Mouse (Mus musculus): ENCODE measurements at regions not wholly inside any gene's neighbourhood (a gene's known extent, or its start where the extent isn't known, plus 50 kb on each side); places are given as distances from the start of the nearest gene placed in this dataset.

- H3K27me3 ChIP-seq, result no peaks in the 10 kb centered on the region
- H3K36me3 ChIP-seq, result no peaks in the 10 kb centered on the region
- no peak overlapping the region for H3K4me3 ChIP-seq (replicated peaks)
- no peak overlapping the region for H3K4me2 ChIP-seq
- H3K9me3 ChIP-seq, result no peaks in the 10 kb centered on the region
- WGBS, result 81% methylated on average over 4 of the region's 4 CpGs
- no peak overlapping the region for H3K9ac ChIP-seq (replicated peaks)
- peaks cover 12% of the 10 kb centered on the region for H3K4me1 ChIP-seq (replicated peaks)
- no peak overlapping the region for H3K27ac ChIP-seq
- ATAC-seq (ENCODE audit: insufficient number of reproducible peaks, insufficient read depth, low FRiP score, low TSS enrichment, low read depth), result no peak
These were observed 229.5 kb upstream of the Serp2 start for GRCm38 (mm10) chr14:76786214-76786613.

- H3K27me3 ChIP-seq, result no peaks in the 10 kb centered on the region
- no peak overlapping the region for H3K4me2 ChIP-seq
- no peaks in the 10 kb centered on the region for H3K36me3 ChIP-seq
- H3K9ac ChIP-seq (replicated peaks), result no peak overlapping the region
- H3K4me1 ChIP-seq (replicated peaks), result peaks cover 18% of the 10 kb centered on the region
- no peaks in the 10 kb centered on the region for H3K9me3 ChIP-seq
- no peak for ATAC-seq (ENCODE audit: insufficient number of reproducible peaks, insufficient read depth, low FRiP score, low TSS enrichment, low read depth)
- WGBS, result 80% methylated on average over 3 of the region's 3 CpGs
- no peak overlapping the region for H3K4me3 ChIP-seq (replicated peaks)
- no peak overlapping the region for H3K27ac ChIP-seq
These were observed 224.8 kb upstream of the Serp2 start for GRCm38 (mm10) chr14:76781524-76781880.

GRCm38 (mm10) chr14:76780572-76781523 lies 224.2 kb upstream of the Serp2 start:
- no peaks in the 10 kb centered on the region for H3K27me3 ChIP-seq
- no peak for ATAC-seq (ENCODE audit: insufficient number of reproducible peaks, insufficient read depth, low FRiP score, low TSS enrichment, low read depth)
- no peak overlapping the region for H3K9ac ChIP-seq (replicated peaks)
- H3K4me2 ChIP-seq, result no peak overlapping the region
- H3K36me3 ChIP-seq, result no peaks in the 10 kb centered on the region
- H3K27ac ChIP-seq, result no peak overlapping the region
- H3K4me1 ChIP-seq (replicated peaks), result peaks cover 18% of the 10 kb centered on the region
- no peak overlapping the region for H3K4me3 ChIP-seq (replicated peaks)
- no peaks in the 10 kb centered on the region for H3K9me3 ChIP-seq
- WGBS, result 70% methylated on average over 14 of the region's 14 CpGs

- ATAC-seq (ENCODE audit: insufficient number of reproducible peaks, insufficient read depth, low FRiP score, low TSS enrichment, low read depth), result no peak
- no peak overlapping the region for H3K4me3 ChIP-seq (replicated peaks)
- H3K4me2 ChIP-seq, result peak overlapping the region; percentile 16; the same call in 1 of the 2 replicates
- no peak overlapping the region for H3K9ac ChIP-seq (replicated peaks)
- 31% methylated on average over 9 of the region's 9 CpGs for WGBS
- no peaks in the 10 kb centered on the region for H3K36me3 ChIP-seq
- peaks cover 18% of the 10 kb centered on the region for H3K4me1 ChIP-seq (replicated peaks)
- no peaks in the 10 kb centered on the region for H3K27me3 ChIP-seq
- peak overlapping the region; percentile 66; the same call in 1 of the 2 replicates for H3K27ac ChIP-seq
- H3K9me3 ChIP-seq, result no peaks in the 10 kb centered on the region
These were observed 222.1 kb upstream of the Serp2 start for GRCm38 (mm10) chr14:76778541-76779399.

- no peaks in the 10 kb centered on the region for H3K27me3 ChIP-seq
- no peaks in the 10 kb centered on the region for H3K36me3 ChIP-seq
- no peak for ATAC-seq (ENCODE audit: insufficient number of reproducible peaks, insufficient read depth, low FRiP score, low TSS enrichment, low read depth)
- no peaks in the 10 kb centered on the region for H3K9me3 ChIP-seq
- no peak overlapping the region for H3K4me2 ChIP-seq
- H3K4me1 ChIP-seq (replicated peaks), result peaks cover 12% of the 10 kb centered on the region
- no peak overlapping the region for H3K27ac ChIP-seq
- H3K4me3 ChIP-seq (replicated peaks), result no peak overlapping the region
- 68% methylated on average over 3 of the region's 3 CpGs for WGBS
- no peak overlapping the region for H3K9ac ChIP-seq (replicated peaks)
These were observed 218.8 kb upstream of the Serp2 start for GRCm38 (mm10) chr14:76775387-76775924.

- Histone ChIP-seq H3K9me3 (no peaks in the 10 kb centered on the region), H3K27ac (no peak overlapping the region), H3K27me3 (no peaks in the 10 kb centered on the region), H3K4me3 (replicated peaks) (no peak overlapping the region), H3K36me3 (no peaks in the 10 kb centered on the region), H3K9ac (replicated peaks) (no peak overlapping the region), H3K4me1 (replicated peaks) (peaks cover 3% of the 10 kb centered on the region; the same call in 1 of the 2 replicates), H3K4me2 (no peak overlapping the region)
- ATAC-seq (ENCODE audit: insufficient number of reproducible peaks, insufficient read depth, low FRiP score, low TSS enrichment, low read depth), result no peak
- WGBS, result 73% methylated on average over 11 of the region's 11 CpGs
These were observed 216.2 kb upstream of the Serp2 start for GRCm38 (mm10) chr14:76772781-76773438.

- H3K4me2 ChIP-seq, result no peak overlapping the region
- H3K9me3 ChIP-seq, result no peaks in the 10 kb centered on the region
- peaks cover 16% of the 10 kb centered on the region; the same call in 1 of the 2 replicates for H3K4me1 ChIP-seq (replicated peaks)
- no peak overlapping the region for H3K27ac ChIP-seq
- no peaks in the 10 kb centered on the region for H3K27me3 ChIP-seq
- H3K9ac ChIP-seq (replicated peaks), result no peak overlapping the region
- no peak for ATAC-seq (ENCODE audit: insufficient number of reproducible peaks, insufficient read depth, low FRiP score, low TSS enrichment, low read depth)
- H3K4me3 ChIP-seq (replicated peaks), result no peak overlapping the region
- 87% methylated on average over 7 of the region's 7 CpGs for WGBS
- H3K36me3 ChIP-seq, result no peaks in the 10 kb centered on the region
These were observed 213.4 kb upstream of the Serp2 start for GRCm38 (mm10) chr14:76770106-76770505.

- Histone ChIP-seq H3K4me1 (replicated peaks) (peaks cover 31% of the 10 kb centered on the region), H3K9ac (replicated peaks) (no peak overlapping the region), H3K4me2 (no peak overlapping the region), H3K4me3 (replicated peaks) (no peak overlapping the region), H3K27me3 (no peaks in the 10 kb centered on the region; the same call in 1 of the 2 replicates), H3K36me3 (no peaks in the 10 kb centered on the region), H3K9me3 (no peaks in the 10 kb centered on the region), H3K27ac (no peak overlapping the region)
- 50% methylated on average over 6 of the region's 6 CpGs for WGBS
- ATAC-seq (ENCODE audit: insufficient number of reproducible peaks, insufficient read depth, low FRiP score, low TSS enrichment, low read depth), result no peak
These were observed 210.6 kb upstream of the Serp2 start for GRCm38 (mm10) chr14:76767301-76767700.

GRCm38 (mm10) chr14:76766186-76766713 lies 209.6 kb upstream of the Serp2 start:
- Histone ChIP-seq H3K27me3 (no peaks in the 10 kb centered on the region; the same call in 1 of the 2 replicates), H3K4me1 (replicated peaks) (peaks cover 31% of the 10 kb centered on the region), H3K36me3 (no peaks in the 10 kb centered on the region), H3K4me2 (no peak overlapping the region), H3K9ac (replicated peaks) (no peak overlapping the region), H3K4me3 (replicated peaks) (no peak overlapping the region), H3K27ac (no peak overlapping the region), H3K9me3 (no peaks in the 10 kb centered on the region)
- no peak for ATAC-seq (ENCODE audit: insufficient number of reproducible peaks, insufficient read depth, low FRiP score, low TSS enrichment, low read depth)
- WGBS, result 43% methylated on average over 10 of the region's 10 CpGs

GRCm38 (mm10) chr14:76765094-76765504 lies 208.4 kb upstream of the Serp2 start:
- Histone ChIP-seq H3K27me3 (no peaks in the 10 kb centered on the region; the same call in 1 of the 2 replicates), H3K36me3 (no peaks in the 10 kb centered on the region), H3K9me3 (no peaks in the 10 kb centered on the region), H3K4me1 (replicated peaks) (peaks cover 31% of the 10 kb centered on the region), H3K9ac (replicated peaks) (no peak overlapping the region), H3K4me2 (peak overlapping the region; percentile 31), H3K4me3 (replicated peaks) (no peak overlapping the region), H3K27ac (peak overlapping the region; percentile 74)
- WGBS, result 43% methylated on average over 6 of the region's 6 CpGs
- ATAC-seq (ENCODE audit: insufficient number of reproducible peaks, insufficient read depth, low FRiP score, low TSS enrichment, low read depth), result no peak
